Mouse (Mus musculus) midbrain, embryonic 14.5 days (tissue): ENCODE results near the gene Clasrp. TPM values are rescaled to one million over a fixed set of nuclear protein-coding genes. Genes with fewer than 3 reads are reported as not detected.

Experiments
- ATAC-seq: fragments of 200-750 bp; cut with Nextera tagmentation; 2 replicates; pipeline ENCODE4 v1.8.0; 2017; ENCODE audit warnings: moderate number of reproducible peaks, moderate library complexity; ENCODE audit not compliant: low FRiP score, low TSS enrichment
- DNase-seq: peaks from one replicate; pipeline ENCODE4 v3.0.0-alpha.2; 2015
- H3K27ac ChIP-seq: fragments of 300-500 bp; sonication (generic); replicated peaks from 2 replicates; pipeline ENCODE4 v1.5.1; 2014; ENCODE audit warnings: mild to moderate bottlenecking, low read depth, low read length, moderate library complexity
- H3K27me3 ChIP-seq: fragments of 300-500 bp; sonication (generic); 2 replicates; pipeline ENCODE4 v1.6.1; 2014; ENCODE audit warnings: low read length, control low read depth, mixed read lengths; ENCODE audit not compliant: control insufficient read depth, insufficient read depth
- H3K36me3 ChIP-seq: fragments of 300-500 bp; sonication (generic); 2 replicates; pipeline ENCODE4 v1.6.1; 2014; ENCODE audit warnings: low read length, control low read depth; ENCODE audit not compliant: control insufficient read depth, insufficient read depth
- H3K4me1 ChIP-seq: fragments of 300-500 bp; sonication (generic); 2 replicates; pipeline ENCODE4 v1.6.1; 2014; ENCODE audit warnings: mild to moderate bottlenecking, antibody characterized with exemption, low read length, control low read depth; ENCODE audit not compliant: control insufficient read depth, insufficient read depth
- H3K4me2 ChIP-seq: fragments of 300-500 bp; sonication (generic); 2 replicates; pipeline ENCODE4 v1.6.1; 2014; ENCODE audit warnings: mild to moderate bottlenecking, low read length, moderate library complexity
- H3K4me3 ChIP-seq: fragments of 300-500 bp; sonication (generic); replicated peaks from 2 replicates; pipeline ENCODE4 v1.5.1; 2014; ENCODE audit warnings: low read depth, low read length
- H3K9ac ChIP-seq: fragments of 300-500 bp; sonication (generic); replicated peaks from 2 replicates; pipeline ENCODE4 v1.6.1; 2014; ENCODE audit warnings: mild to moderate bottlenecking, low read length, moderate library complexity
- H3K9me3 ChIP-seq: fragments of 300-500 bp; sonication (generic); 2 replicates; pipeline ENCODE4 v1.6.1; 2016; ENCODE audit warnings: low read length, control low read depth, mixed read lengths; ENCODE audit not compliant: control insufficient read depth
- WGBS: fragments of 180-500 bp; shearing (Covaris S2); extraction: QIAGEN DNeasy Blood & Tissue Kit; methylation state at CpG from one replicate; pipeline ENCODE4 v1.1.7; 2014; 5-methylcytosine and 5-hydroxymethylcytosine counted together
- polyA plus RNA-seq: library from polyadenylated mRNA; unstranded; fragments of >200 nt; fragmentation: Nextera tagmentation; extraction: Ambion mirVana; gene quantifications from 2 replicates; pipeline ENCODE4 v1.2.1, GENCODE M21; 2014

Gene Clasrp
- polyA plus RNA-seq, 1 experiment from 2014 or later: 50.4 TPM

DNA sequence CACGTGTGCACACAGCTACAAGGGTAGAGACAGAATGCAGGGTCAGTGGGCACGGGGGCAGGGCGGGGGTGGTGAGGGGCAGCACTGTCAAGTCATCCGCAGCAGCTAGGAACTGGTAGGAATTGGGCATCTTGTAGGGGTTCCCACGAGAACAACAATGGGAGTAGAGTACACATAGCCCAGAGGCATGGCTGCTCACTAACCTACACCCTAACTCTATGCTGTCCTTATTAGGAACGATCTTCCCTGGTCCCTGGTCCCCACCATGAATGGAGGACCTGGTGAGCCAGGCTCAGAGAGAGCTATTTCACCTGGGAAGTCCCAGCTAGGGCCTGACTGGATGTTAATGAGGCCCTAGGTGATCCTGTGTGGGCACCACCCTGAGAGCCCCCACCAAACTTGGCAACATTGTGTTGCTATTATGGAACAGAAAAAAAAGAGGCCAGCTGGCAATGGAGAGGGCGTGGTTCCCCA lies 62.6 kb downstream of the Clasrp start:
- no peaks in the 10 kb centered on the region for H3K27me3 ChIP-seq
- ATAC-seq (0 out of 2 replicates have a peak, but pooled peaks have one; percentile 24), DNase-seq (no peak)
- no peak overlapping the region for H3K9ac ChIP-seq
- no peak overlapping the region for H3K4me2 ChIP-seq
- 0 out of 2 replicates have a peak overlapping the region, but pooled peaks have one; percentile 0 for H3K27ac ChIP-seq
- no peaks in the 10 kb centered on the region for H3K36me3 ChIP-seq
- H3K4me3 ChIP-seq: no peak overlapping the region
- peaks cover 11% of the 10 kb centered on the region; the same call in 1 of the 2 replicates for H3K4me1 ChIP-seq
- WGBS: 75% methylated on average over 7 of the region's 7 CpGs
- H3K9me3 ChIP-seq: no peaks in the 10 kb centered on the region

DNA sequence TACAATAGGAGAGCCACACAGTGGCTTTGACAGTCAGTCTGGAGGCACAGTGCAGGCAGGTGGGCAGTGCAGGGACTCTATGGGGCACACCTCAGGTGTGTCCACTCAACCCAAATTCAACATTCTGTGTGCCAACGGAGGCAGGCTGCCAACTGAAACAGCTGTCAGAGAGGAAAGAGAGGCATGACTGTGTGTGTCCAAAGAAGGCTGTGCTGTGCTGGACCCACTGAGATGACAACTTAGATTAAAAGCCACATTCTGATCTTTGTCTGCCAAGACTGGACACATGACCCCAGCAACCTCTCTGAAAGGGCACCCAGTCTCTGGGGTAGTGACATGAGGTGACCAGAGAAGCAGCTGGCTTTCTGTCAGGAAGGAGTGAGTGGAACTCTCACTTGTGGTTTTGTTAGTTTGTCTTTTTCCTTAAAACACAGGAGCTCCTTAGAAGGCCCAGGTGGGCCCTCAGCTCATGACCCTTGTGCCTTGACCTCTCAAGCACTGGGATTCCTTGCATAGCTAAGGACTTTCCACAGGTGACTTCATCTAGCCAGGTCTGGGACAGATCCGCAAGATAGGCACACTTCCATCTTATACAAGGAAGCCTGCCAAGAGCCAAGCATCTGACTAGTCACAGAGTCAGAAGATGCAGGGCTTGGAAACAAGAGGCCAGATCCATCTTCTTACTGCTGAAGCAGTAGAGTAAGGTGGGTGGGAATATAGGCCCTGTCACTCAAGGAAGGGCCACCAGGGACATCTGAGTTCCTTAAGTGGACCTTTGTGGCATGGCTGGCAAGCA lies 63.3 kb downstream of the Clasrp start:
- Histone ChIP-seq H3K27me3 (no peaks in the 10 kb centered on the region), H3K9me3 (no peaks in the 10 kb centered on the region), H3K4me1 (peaks cover 11% of the 10 kb centered on the region; the same call in 1 of the 2 replicates), H3K36me3 (no peaks in the 10 kb centered on the region), H3K4me2 (no peak overlapping the region), H3K27ac (no peak overlapping the region), H3K4me3 (no peak overlapping the region), H3K9ac (no peak overlapping the region)
- DNase-seq (no peak), ATAC-seq (no peak)
- WGBS: 98% methylated on average over 2 of the region's 2 CpGs

DNA sequence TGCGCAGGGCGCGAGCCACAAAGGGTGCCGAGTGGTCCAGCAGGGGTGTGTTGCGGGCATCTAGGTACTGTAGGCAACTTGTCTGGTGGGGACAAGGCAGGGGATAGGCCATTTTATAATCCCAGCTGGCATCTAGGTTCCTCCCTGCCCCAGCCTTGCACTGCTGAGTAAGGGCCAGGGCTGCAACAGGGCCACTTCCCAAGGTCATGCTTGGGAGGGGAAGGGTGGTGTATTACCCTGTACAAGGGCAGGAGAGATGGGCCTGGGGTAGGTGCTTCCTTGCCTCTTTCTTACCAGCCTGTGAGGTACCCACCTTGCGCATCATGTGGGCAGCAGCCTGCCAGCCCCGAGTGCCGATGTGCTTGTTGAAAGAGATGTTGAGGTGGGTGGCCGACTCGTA lies 69.6 kb downstream of the Clasrp start:
- Histone ChIP-seq H3K4me1 (no peaks in the 10 kb centered on the region), H3K27me3 (no peaks in the 10 kb centered on the region), H3K4me2 (no peak overlapping the region), H3K4me3 (no peak overlapping the region), H3K36me3 (peaks cover 57% of the 10 kb centered on the region), H3K9me3 (no peaks in the 10 kb centered on the region), H3K27ac (no peak overlapping the region), H3K9ac (no peak overlapping the region)
- ATAC-seq (no peak), DNase-seq (no peak)
- WGBS: 97% methylated on average over 10 of the region's 10 CpGs

DNA sequence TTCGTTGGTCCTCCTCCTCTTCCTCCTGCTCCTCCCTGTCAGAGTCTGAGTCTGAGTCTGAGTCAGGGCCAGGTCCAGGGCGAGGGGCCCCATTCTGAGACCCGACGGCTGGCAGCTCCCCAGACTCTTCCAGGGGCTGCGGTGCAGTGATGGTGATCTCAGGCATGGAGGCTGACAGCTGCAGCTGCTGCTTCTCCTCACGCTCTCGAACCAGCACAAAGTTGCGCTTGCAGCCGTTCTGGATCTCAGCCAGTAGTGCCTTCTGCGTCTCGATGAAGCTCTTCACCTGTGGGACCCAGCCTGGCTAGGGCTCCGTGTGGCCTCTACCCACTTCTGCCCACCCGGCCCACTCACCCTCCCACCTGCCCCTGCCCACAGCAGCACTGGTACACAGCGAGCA lies 72.0 kb downstream of the Clasrp start:
- Histone ChIP-seq H3K9ac (no peak overlapping the region), H3K27ac (no peak overlapping the region), H3K4me2 (no peak overlapping the region), H3K4me3 (no peak overlapping the region), H3K9me3 (no peaks in the 10 kb centered on the region), H3K27me3 (no peaks in the 10 kb centered on the region), H3K36me3 (peaks cover 64% of the 10 kb centered on the region), H3K4me1 (no peaks in the 10 kb centered on the region)
- WGBS: 90% methylated on average over 14 of the region's 14 CpGs
- DNase-seq: no peak
- no peak; the same call in 1 of the 2 replicates for ATAC-seq

DNA sequence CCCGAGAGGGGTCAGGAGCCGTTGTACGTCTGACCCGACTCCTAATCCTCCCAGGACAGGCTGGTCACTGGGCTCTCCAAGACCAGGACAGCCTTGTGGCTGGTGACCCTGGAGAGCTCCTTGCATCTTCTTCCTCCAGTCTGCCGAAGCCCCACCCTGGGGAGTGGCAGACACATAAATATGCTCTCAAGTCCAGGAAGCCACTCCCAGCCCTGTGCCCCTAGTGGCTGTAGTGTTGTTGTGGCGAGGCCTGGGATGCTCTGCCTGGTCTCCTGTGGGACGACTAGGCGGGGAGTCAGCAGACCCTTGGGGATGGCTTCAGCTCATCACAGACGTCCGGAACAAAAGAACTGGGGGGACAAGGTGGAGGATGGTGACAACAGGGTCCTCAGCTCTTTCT lies 73.2 kb downstream of the Clasrp start:
- no peak for ATAC-seq
- 76% methylated on average over 10 of the region's 10 CpGs for WGBS

More for the DNA sequence above, 73.2 kb downstream of the Clasrp start:
- no peak overlapping the region for H3K4me3 ChIP-seq
- no peak overlapping the region for H3K27ac ChIP-seq
- no peak overlapping the region for H3K9ac ChIP-seq
- peaks cover 64% of the 10 kb centered on the region for H3K36me3 ChIP-seq
- H3K4me1 ChIP-seq: no peaks in the 10 kb centered on the region
- no peaks in the 10 kb centered on the region for H3K27me3 ChIP-seq
- H3K4me2 ChIP-seq: no peak overlapping the region
- DNase-seq: no peak
- no peaks in the 10 kb centered on the region for H3K9me3 ChIP-seq

Other genes starting within 250 kb of the Clasrp start
- 16.4 and 18.9 TPM in 2 replicates for gene Cd3eap, start 245.0 kb downstream of the Clasrp start, polyA plus RNA-seq
- 1.6 and 1.9 TPM in 2 replicates for gene Ppp1r13l, start 244.7 kb downstream of the Clasrp start, polyA plus RNA-seq
- 21.6 and 27.9 TPM in 2 replicates for gene Ercc2, start 222.5 kb downstream of the Clasrp start, polyA plus RNA-seq
- gene Klc3, start 200.4 kb downstream of the Clasrp start, polyA plus RNA-seq: 0.36 and 0.59 TPM in 2 replicates
- gene Ckm, start 199.7 kb downstream of the Clasrp start, polyA plus RNA-seq: 0.35 TPM in 1 of 2 replicates, not detected in the other
- gene Mark4, start 145.7 kb downstream of the Clasrp start, polyA plus RNA-seq: 18.8 and 20.3 TPM in 2 replicates
- gene Exoc3l2, start 141.2 kb downstream of the Clasrp start, polyA plus RNA-seq: 0.12 and 0.29 TPM in 2 replicates
- gene Bloc1s3, start 96.1 kb downstream of the Clasrp start, polyA plus RNA-seq: 2.5 and 6.1 TPM in 2 replicates
- gene Trappc6a, start 96.1 kb downstream of the Clasrp start, polyA plus RNA-seq: 30.1 and 36.6 TPM in 2 replicates
- 0.51 and 0.74 TPM in 2 replicates for gene Nkpd1, start 86.6 kb downstream of the Clasrp start, polyA plus RNA-seq
- gene Ppp1r37, start 41.4 kb downstream of the Clasrp start, polyA plus RNA-seq: 9.5 and 31.7 TPM in 2 replicates
- gene Zfp296, start 27.2 kb downstream of the Clasrp start, polyA plus RNA-seq: 0.22 and 0.32 TPM in 2 replicates
- 140 and 154 TPM in 2 replicates for gene Gemin7, start 26.9 kb downstream of the Clasrp start, polyA plus RNA-seq
- gene Relb, start 25.0 kb upstream of the Clasrp start, polyA plus RNA-seq: 4.5 and 5.2 TPM in 2 replicates
- gene Clptm1, start 60.5 kb upstream of the Clasrp start, polyA plus RNA-seq: 132 and 134 TPM in 2 replicates
- gene Apoc2, start 73.5 kb upstream of the Clasrp start, polyA plus RNA-seq: 0.37 TPM in 1 of 2 replicates, not detected in the other
- not detected in 2 replicates for gene Gm44805, start 76.9 kb upstream of the Clasrp start, polyA plus RNA-seq
- not detected in 2 replicates for gene Apoc4, start 77.0 kb upstream of the Clasrp start, polyA plus RNA-seq
- 1.7 and 2.0 TPM in 2 replicates for gene Apoc1, start 88.2 kb upstream of the Clasrp start, polyA plus RNA-seq
- 163 and 265 TPM in 2 replicates for gene Apoe, start 94.7 kb upstream of the Clasrp start, polyA plus RNA-seq
- 120 and 121 TPM in 2 replicates for gene Tomm40, start 111.0 kb upstream of the Clasrp start, polyA plus RNA-seq
- 41.1 and 46.1 TPM in 2 replicates for gene Nectin2, start 146.0 kb upstream of the Clasrp start, polyA plus RNA-seq
- gene Bcam, start 166.5 kb upstream of the Clasrp start, polyA plus RNA-seq: 4.5 and 7.8 TPM in 2 replicates
- not detected in 2 replicates for gene Cblc, start 192.3 kb upstream of the Clasrp start, polyA plus RNA-seq
- 0.77 and 1.2 TPM in 2 replicates for gene Bcl3, start 218.3 kb upstream of the Clasrp start, polyA plus RNA-seq
- gene Gm19345, start 247.5 kb upstream of the Clasrp start, polyA plus RNA-seq: 9.9 and 13.6 TPM in 2 replicates